Mouse (Mus musculus): ENCODE measurements around the gene Nyap1.

DNA sequence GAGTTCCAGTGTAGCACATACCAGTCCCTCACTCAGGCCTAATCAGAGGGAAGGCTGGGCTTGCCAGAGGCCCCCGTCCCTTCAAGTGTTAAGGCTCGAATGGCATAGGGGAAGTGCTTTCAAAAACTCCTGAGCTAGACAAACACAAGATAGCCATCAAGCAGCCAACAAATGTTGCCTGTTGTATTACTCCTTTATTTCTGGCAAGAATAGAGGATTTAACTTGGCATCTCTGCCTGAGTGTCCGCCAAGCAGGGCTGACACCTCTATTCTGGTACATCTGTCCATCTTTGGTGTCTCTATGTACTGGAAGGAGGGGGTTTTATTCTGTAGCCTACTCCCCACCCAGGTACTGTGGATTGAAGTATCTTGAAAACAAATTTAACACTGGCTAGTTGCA, 14.7 kb upstream of the Nyap1 start:
- TF ChIP-seq CTCF (conservative IDR thresholded peaks at IDR 0.05; ENCODE audit: insufficient read depth, insufficient read length, low read depth, low read length) (no peak), POLR2A (IDR thresholded peaks at IDR 0.05; ENCODE audit: low read depth, low read length) (no peak)

All from kidney, adult 2 months (tissue).